Mouse (Mus musculus) MEL (cell line): ENCODE results near the gene Aldh1a2. TPM values are rescaled to one million over a fixed set of nuclear protein-coding genes. Genes with fewer than 3 reads are reported as not detected.

Experiments used
- DNase-seq: peaks from one replicate; pipeline ENCODE4 v3.0.0; 2011; ENCODE audit warnings: low read depth, low spot score
- H3K27ac ChIP-seq: 2 replicates; pipeline ENCODE4 v1.5.1; 2012; ENCODE audit warnings: low read depth, mild to moderate bottlenecking, control low read depth, low read length, moderate library complexity; ENCODE audit not compliant: control insufficient read depth
- H3K27me3 ChIP-seq, 2 experiments: fragments of 150-350 bp in 1 of 2; sonication (generic) in 1 of 2; 2 replicates each; pipeline ENCODE4 v1.6.1; 2012; ENCODE audit warnings: low read length in 2 of 2, mild to moderate bottlenecking in 2 of 2, improper control_type of control experiment in 1 of 2, moderate library complexity in 1 of 2; ENCODE audit not compliant: insufficient read depth in 2 of 2, control insufficient read depth in 1 of 2
- H3K36me3 ChIP-seq, 2 experiments: 2 replicates each; pipeline ENCODE4 v1.6.1; 2012 to 2014; ENCODE audit warnings: low read length in 2 of 2, improper control_type of control experiment in 1 of 2, inconsistent platforms in 1 of 2, mild to moderate bottlenecking in 1 of 2; ENCODE audit not compliant: insufficient read depth in 2 of 2, control insufficient read depth in 1 of 2
- H3K4me1 ChIP-seq, 2 experiments: fragments of 150-350 bp in 1 of 2; sonication (generic) in 1 of 2; 2 replicates each; pipeline ENCODE4 v1.6.1; 2012; ENCODE audit warnings: low read length in 2 of 2, improper control_type of control experiment in 1 of 2, mild to moderate bottlenecking in 1 of 2; ENCODE audit not compliant: insufficient read depth in 2 of 2, control insufficient read depth in 1 of 2
- H3K4me3 ChIP-seq, 2 experiments: fragments of 150-350 bp in 1 of 2; sonication (generic) in 1 of 2; 2 replicates each; pipeline ENCODE4 v1.5.1; 2012; ENCODE audit warnings: low read depth in 2 of 2, low read length in 2 of 2, mild to moderate bottlenecking in 2 of 2, moderate library complexity in 2 of 2, control low read depth in 1 of 2, improper control_type of control experiment in 1 of 2; ENCODE audit not compliant: control insufficient read depth in 1 of 2, insufficient read depth in 1 of 2
- H3K79me2 ChIP-seq: 2 replicates; pipeline ENCODE4 v1.6.1; 2012; ENCODE audit warnings: mild to moderate bottlenecking, low read length, moderate library complexity; ENCODE audit not compliant: control insufficient read depth, poor library complexity, insufficient read depth
- H3K9ac ChIP-seq: 2 replicates; pipeline ENCODE4 v1.6.1; 2012; ENCODE audit warnings: low read depth, mild to moderate bottlenecking, control low read depth, low read length, moderate library complexity; ENCODE audit not compliant: control insufficient read depth, poor library complexity, severe bottlenecking
- H3K9me3 ChIP-seq: fragments of 150-350 bp; sonication (generic); replicated peaks from 2 replicates; pipeline ENCODE4 v1.6.1; 2012; ENCODE audit warnings: mild to moderate bottlenecking, low read length, improper control_type of control experiment, moderate library complexity; ENCODE audit not compliant: insufficient read depth
- BHLHE40 ChIP-seq: IDR thresholded peaks from 2 replicates; pipeline ENCODE4 v1.6.1; 2012; ENCODE audit warnings: low read depth, mild to moderate bottlenecking, inconsistent platforms, low read length, improper control_type of control experiment, borderline replicate concordance
- CTCF ChIP-seq, 3 experiments: IDR thresholded peaks in 2 of 3; conservative IDR thresholded peaks in 1 of 3; 2 replicates each; pipeline ENCODE4 v1.5.1; 2011 to 2012; ENCODE audit warnings: low read length in 3 of 3, low read depth in 2 of 3, mild to moderate bottlenecking in 2 of 3, improper control_type of control experiment in 1 of 3, inconsistent platforms in 1 of 3, mixed read lengths in 1 of 3, moderate library complexity in 1 of 3; ENCODE audit not compliant: control insufficient read depth in 1 of 3, insufficient read depth in 1 of 3, poor library complexity in 1 of 3, severe bottlenecking in 1 of 3
- ELF1 ChIP-seq: IDR thresholded peaks from 2 replicates; pipeline ENCODE4 v1.6.1; 2014; ENCODE audit warnings: low read depth, mild to moderate bottlenecking, inconsistent platforms, low read length, improper control_type of control experiment, moderate library complexity
- EP300 ChIP-seq, 2 experiments: IDR thresholded peaks; 2 replicates each; pipeline ENCODE4 v1.6.1; 2011; ENCODE audit warnings: improper control_type of control experiment in 2 of 2, low read length in 2 of 2, low read depth in 1 of 2, mild to moderate bottlenecking in 1 of 2
- HCFC1 ChIP-seq: IDR thresholded peaks from 2 replicates; pipeline ENCODE4 v1.6.1; 2012; ENCODE audit warnings: low read depth, mild to moderate bottlenecking, inconsistent platforms, low read length, improper control_type of control experiment, moderate library complexity
- KAT2A ChIP-seq: conservative IDR thresholded peaks from 2 replicates; pipeline ENCODE4 v1.6.1; 2012; ENCODE audit warnings: low read depth, low read length, improper control_type of control experiment, inconsistent platforms
- MAX ChIP-seq: IDR thresholded peaks from 2 replicates; pipeline ENCODE4 v1.6.1; 2011; ENCODE audit warnings: low read length, improper control_type of control experiment
- MXI1 ChIP-seq: IDR thresholded peaks from 2 replicates; pipeline ENCODE4 v1.6.1; 2011; ENCODE audit warnings: mild to moderate bottlenecking, low read depth, low read length, improper control_type of control experiment
- RAD21 ChIP-seq: IDR thresholded peaks from 2 replicates; pipeline ENCODE4 v1.6.1; 2011; ENCODE audit warnings: mild to moderate bottlenecking, low read depth, low read length, improper control_type of control experiment
- SIN3A ChIP-seq: IDR thresholded peaks from 2 replicates; pipeline ENCODE4 v1.6.1; 2012; ENCODE audit warnings: low read length, improper control_type of control experiment, inconsistent platforms
- SMC3 ChIP-seq: IDR thresholded peaks from 2 replicates; pipeline ENCODE4 v1.6.1; 2011; ENCODE audit warnings: low read depth, low read length, improper control_type of control experiment
- TAL1 ChIP-seq: IDR thresholded peaks from 2 replicates; pipeline ENCODE4 v1.6.1; 2012; ENCODE audit warnings: mild to moderate bottlenecking, inconsistent platforms, low read length, moderate library complexity, mixed read lengths
- ZMIZ1 ChIP-seq: IDR thresholded peaks from 2 replicates; pipeline ENCODE4 v1.6.1; 2012; ENCODE audit warnings: low read depth, mild to moderate bottlenecking, inconsistent platforms, low read length, improper control_type of control experiment, moderate library complexity
- polyA plus RNA-seq, 2 experiments: library from polyadenylated mRNA; stranded (reverse) in 1 of 2; unstranded in 1 of 2; fragments of >175 nt in 1 of 2; fragments of >200 nt in 1 of 2; gene quantifications; 2 replicates each; pipeline versions ENCODE4 v1.2.1 to v1.2.4; 2012; ENCODE audit warnings: low replicate concordance in 2 of 2, low read depth in 1 of 2; ENCODE audit not compliant: insufficient read length in 2 of 2, insufficient read depth in 1 of 2, missing spikeins in 1 of 2
- total RNA-seq: library from RNA; depleted of rRNA; stranded (reverse); fragments of 300-350 nt; gene quantifications from 2 replicates; pipeline ENCODE4 v1.2.3, GENCODE M21; 2012

Gene Aldh1a2
- total and polyA plus RNA-seq, 3 experiments: not detected

- Histone ChIP-seq H3K9ac (no peak overlapping the region), H3K79me2 (no peaks in the 10 kb centered on the region), H3K4me1 (0 out of 4 replicates have a peak, but pooled peaks cover 0 to 2% of the 10 kb centered on the region in 2 experiments), H3K9me3 (no peaks in the 10 kb centered on the region), H3K27ac (no peak overlapping the region), H3K27me3 (peaks cover 17 to 18% of the 10 kb centered on the region in 2 experiments), H3K4me3 (no peak overlapping the region), H3K36me3 (no peaks in the 10 kb centered on the region)
- TF ChIP-seq SIN3A: no peak
- no peak for TF ChIP-seq ZMIZ1
- no peak for DNase-seq
These were observed 101.7 kb downstream of the Aldh1a2 start for GRCm38 (mm10) chr9:71317096-71317920.

- Histone ChIP-seq H3K9me3 (no peaks in the 10 kb centered on the region), H3K4me3 (no peak overlapping the region), H3K9ac (no peak overlapping the region), H3K27me3 (peaks cover 13 to 18% of the 10 kb centered on the region in 2 experiments), H3K36me3 (no peaks in the 10 kb centered on the region), H3K79me2 (no peaks in the 10 kb centered on the region), H3K4me1 (0 out of 4 replicates have a peak, but pooled peaks cover 0 to 2% of the 10 kb centered on the region in 2 experiments), H3K27ac (no peak overlapping the region)
- TF ChIP-seq BHLHE40: no peak
- no peak for TF ChIP-seq CTCF (IDR thresholded peaks at IDR 0.05 in 2 of 3, conservative IDR thresholded peaks at IDR 0.05 in 1 of 3; ENCODE audit: control insufficient read depth in 1 of 3, insufficient read depth in 1 of 3, low read depth in 2 of 3, low read length in 3 of 3, poor library complexity in 1 of 3, severe bottlenecking in 1 of 3)
- TF ChIP-seq MXI1: no peak
- TF ChIP-seq HCFC1: no peak
- TF ChIP-seq RAD21: no peak
- TF ChIP-seq ELF1: no peak
- no peak for TF ChIP-seq MAX
- TF ChIP-seq KAT2A: no peak
- no peak for TF ChIP-seq TAL1
- no peak for DNase-seq
These were observed 102.3 kb downstream of the Aldh1a2 start for GRCm38 (mm10) chr9:71317921-71318241.

- Histone ChIP-seq H3K4me1 (0 out of 4 replicates have a peak, but pooled peaks cover 0 to 2% of the 10 kb centered on the region in 2 experiments), H3K27ac (no peak overlapping the region), H3K9ac (no peak overlapping the region), H3K27me3 (peaks cover 12 to 17% of the 10 kb centered on the region in 2 experiments), H3K4me3 (no peak overlapping the region), H3K36me3 (no peaks in the 10 kb centered on the region), H3K9me3 (no peaks in the 10 kb centered on the region), H3K79me2 (no peaks in the 10 kb centered on the region)
- DNase-seq: no peak
- TF ChIP-seq SMC3 (no peak), EP300 (IDR thresholded peaks at IDR 0.05; ENCODE audit: low read depth in 1 of 2, low read length in 2 of 2) (no peak), BHLHE40 (no peak)
These were observed 104.2 kb downstream of the Aldh1a2 start for GRCm38 (mm10) chr9:71319776-71320175.
